Mouse (Mus musculus) CD4-positive helper T cell, adult 2 months (primary cell): ENCODE measurements around the gene Usf1.

Experiments used
- DNase-seq: peaks from one replicate; pipeline ENCODE4 v3.0.0-alpha.2; 2012; ENCODE audit warnings: low read depth, missing footprints, low spot score

Gene Usf1

DNA sequence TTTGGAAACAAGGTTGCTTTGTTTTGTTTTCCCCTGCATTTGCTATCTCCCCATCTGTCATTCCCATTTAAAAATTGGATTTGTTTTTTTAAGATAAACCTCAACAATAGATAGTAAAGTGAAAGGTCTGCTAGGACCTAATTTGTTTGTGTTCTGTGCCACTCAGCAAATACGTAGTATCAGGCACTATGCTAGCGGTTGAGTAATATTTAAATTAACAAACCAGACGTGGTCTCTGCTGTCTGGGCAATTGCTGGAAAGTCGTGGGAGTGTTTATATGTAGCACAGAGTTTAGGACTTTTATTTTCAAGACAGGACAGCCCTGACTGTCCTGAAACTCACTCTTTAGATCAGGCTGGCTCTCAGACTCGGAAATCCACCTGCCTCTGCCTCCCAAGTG lies 41.4 kb downstream of the Usf1 start:
- no peak for DNase-seq

DNA sequence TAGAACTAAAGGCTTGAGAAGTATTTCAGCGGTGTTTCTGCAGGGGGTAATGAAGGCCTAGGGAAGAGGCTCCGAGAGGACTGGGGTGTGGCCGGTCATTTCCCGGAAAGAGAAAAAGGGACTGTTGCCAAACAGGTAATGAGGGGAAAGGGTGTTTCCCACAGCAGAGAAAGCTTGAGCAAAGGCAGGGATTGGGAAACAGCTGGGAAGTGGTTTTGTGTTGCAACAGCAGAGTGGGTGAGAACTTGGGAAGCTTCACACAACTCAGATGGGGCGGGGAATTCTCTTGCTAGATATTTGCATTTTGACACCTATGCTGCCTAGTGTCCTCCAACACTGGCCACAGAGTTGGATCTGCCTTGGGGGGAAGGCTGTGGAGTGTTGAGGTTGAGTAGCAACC lies 41.8 kb downstream of the Usf1 start:
- no peak for DNase-seq

DNA sequence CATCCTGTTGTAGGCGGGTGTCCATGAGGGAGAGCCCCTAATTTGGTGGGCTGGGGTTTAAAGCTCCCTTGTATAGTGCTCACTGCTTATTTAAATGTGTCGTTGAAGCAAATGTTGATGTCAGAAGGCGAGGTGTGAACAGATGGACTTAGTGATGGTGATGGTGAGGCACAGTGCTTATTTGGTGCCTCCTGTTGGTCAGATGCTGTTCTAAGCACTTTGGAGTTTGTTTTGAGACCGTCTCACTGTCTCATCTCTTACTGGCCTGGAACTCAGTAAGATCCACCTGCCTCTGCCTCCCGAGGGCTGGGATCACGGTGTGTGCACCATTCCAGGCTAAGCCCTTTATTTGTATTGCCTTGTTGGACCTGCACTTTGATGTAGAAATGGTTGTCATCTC lies 43.8 kb downstream of the Usf1 start:
- DNase-seq = no peak

DNA sequence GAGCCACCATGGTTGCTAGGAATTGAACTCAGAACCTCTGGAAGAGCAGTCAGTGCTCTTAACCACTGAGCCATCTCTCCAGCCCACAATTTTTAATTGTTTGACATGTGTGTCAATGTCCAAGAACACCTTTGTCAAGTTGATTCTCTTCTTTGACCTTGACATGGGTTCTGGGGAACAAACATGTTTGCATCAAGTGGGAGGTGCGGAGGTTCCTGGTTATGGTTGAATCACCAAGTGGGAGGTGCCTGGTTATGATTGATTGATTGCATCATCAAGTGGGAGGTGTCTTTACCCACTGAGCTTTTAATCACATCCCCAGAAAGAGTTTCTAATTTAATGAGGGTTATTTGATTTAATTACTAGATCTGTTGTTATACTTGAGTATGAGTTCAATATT lies 46.5 kb downstream of the Usf1 start:
- no peak for DNase-seq

DNA sequence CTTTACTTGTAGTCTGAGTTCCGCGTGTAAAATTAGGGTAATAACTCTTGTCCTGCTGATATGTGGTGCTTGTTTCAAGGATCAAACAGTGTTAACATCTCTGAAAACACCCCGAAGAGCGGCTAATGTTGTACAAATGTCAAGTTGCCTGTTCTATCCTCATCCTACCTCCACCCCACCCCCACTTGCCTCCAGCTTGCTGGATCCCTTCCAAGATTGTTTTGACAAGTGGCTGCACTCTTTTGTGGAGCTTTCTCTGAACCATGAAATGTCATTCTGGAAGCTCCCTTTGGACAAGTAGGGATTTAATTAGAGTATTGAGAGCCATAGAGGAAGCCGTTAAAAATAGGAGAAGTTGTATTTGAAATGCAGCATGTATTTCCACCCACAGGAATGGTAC lies 48.7 kb downstream of the Usf1 start:
- DNase-seq = no peak

DNA sequence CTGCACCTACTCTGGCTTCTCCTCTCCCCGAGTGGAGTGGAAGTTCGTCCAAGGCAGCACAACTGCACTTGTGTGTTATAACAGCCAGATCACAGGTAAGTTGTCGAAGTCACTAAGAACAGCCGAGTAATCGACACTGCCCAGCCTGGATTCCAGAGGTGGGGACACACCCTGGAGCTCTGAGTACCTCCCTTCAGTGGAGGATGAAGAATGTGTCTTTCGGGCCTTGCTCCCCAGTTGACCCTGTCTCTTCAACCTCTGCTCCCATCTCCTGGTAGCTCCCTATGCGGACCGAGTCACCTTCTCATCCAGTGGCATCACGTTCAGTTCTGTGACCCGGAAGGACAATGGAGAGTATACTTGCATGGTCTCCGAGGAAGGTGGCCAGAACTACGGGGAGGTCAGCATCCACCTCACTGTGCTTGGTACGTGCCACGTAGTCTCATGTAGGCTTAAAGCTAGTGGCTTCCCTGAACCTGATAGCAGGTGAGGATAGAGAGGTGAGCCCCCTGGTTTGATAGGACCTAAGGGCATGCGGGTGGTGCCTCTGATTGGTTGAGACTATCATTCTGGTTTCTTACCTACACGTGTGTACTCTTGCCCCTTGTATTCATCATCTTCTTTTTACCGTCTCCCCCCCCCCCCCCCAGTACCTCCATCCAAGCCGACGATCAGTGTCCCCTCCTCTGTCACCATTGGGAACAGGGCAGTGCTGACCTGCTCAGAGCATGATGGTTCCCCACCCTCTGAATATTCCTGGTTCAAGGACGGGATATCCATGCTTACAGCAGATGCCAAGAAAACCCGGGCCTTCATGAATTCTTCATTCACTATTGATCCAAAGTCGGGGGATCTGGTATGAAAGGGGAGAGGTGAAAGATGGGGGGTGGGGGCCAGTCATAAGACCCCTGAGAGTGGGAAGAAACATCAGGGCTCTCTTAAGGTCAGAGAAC lies 49.7 kb downstream of the Usf1 start:
- no peak for DNase-seq

DNA sequence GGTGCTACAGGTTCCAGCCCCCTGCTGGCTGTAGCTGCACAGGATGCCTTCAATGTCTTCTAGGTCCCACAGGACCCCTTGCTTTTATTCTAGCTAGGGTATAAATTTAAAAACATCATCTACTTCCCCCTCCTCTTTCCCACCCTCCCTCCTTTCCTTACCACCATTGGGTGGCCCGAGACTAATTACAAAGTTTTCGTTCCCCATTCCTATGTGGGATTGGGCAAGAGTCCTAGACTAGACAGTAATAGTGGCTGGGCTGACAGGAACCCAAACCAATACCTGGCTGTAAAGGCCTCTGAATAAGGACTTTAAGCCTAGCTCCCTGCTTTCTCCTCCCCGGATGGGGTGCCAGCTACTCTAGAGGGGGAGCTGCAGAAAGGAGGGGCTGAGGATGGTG lies 52.0 kb downstream of the Usf1 start:
- DNase-seq = no peak

DNA sequence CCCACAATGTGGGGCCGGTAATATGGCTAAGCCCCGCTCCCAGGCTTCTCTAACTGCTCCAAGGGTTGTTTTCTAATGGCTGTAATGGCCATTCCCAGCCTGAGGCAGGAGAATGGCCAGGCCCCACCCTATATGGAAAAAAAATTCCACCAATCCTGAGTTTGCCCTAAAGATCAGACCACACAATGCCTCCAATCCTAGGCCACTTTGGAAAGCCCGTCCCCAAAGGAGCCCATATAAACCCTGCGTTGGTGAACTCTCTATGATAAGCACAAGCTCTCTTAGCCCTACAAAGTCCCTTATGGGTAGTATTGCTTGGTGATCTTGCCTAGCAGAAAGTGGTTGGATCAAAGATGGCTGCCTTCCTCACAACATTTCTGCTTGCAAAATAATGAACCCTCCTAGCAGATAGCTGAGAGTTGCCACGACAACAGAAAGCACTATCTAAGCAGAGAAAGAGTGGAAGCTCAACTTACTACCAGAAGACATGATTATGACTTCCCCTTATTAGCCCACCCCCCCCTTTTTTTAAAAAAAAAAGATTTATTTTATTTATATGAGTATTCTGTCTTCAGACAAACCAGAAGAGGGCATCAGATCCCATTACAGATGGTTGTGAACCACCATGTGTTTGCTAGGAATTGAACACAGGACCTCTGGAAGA lies 54.8 kb downstream of the Usf1 start:
- DNase-seq = no peak

DNA sequence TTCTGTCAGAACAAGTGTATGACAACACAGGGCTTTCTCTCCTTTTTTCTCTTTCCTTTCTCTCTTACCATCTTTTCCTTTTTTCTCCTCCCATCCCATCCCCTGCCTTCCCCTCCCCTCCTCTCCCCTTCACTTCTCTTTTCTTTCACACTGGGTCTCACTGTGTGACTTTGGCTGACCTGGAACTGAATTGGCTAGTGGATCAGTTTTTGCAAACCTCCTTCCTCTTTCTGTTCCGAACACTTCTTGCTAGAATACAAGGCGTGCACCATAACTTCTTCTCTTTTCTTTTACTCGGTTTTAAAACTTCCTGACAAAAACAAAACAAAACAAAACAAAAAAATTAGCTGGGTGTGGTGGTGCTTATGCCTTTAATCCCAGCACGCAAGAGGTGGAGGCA lies 55.5 kb downstream of the Usf1 start:
- no peak for DNase-seq
